Mouse (Mus musculus) kidney, adult 9 months (tissue): ENCODE measurements at regions not wholly inside any gene's neighbourhood (a gene's known extent, or its start where the extent isn't known, plus 50 kb on each side); places are given as distances from the start of the nearest gene placed in this dataset.
"Not testable (repeated sequence)": the region's sequence is repeated elsewhere in the genome, so short reads cannot be mapped to it uniquely, and the experiment has no call there.

Source experiments
- DNase-seq: peaks from one replicate; pipeline ENCODE4 v3.0.0; 2022

GRCm38 (mm10) chr14:53991390-53991789 lies 262.5 kb downstream of the Dad1 start:
- DNase-seq: no peak

GRCm38 (mm10) chr14:53980771-53981170 lies 273.1 kb downstream of the Dad1 start:
- no peak for DNase-seq

- not testable (repeated sequence) for DNase-seq
Observed at GRCm38 (mm10) chr14:53961426-53961825, 292.5 kb downstream of the Dad1 start.

- DNase-seq: no peak
Observed at GRCm38 (mm10) chr14:53960779-53961178, 293.1 kb downstream of the Dad1 start.

- DNase-seq: peak; percentile 49
Observed at GRCm38 (mm10) chr14:53935791-53936231, 318.1 kb downstream of the Dad1 start.

GRCm38 (mm10) chr14:53935336-53935735 lies 318.6 kb downstream of the Dad1 start:
- peak; percentile 46 for DNase-seq

GRCm38 (mm10) chr14:53910871-53911270 lies 343.0 kb downstream of the Dad1 start:
- DNase-seq: no peak

- DNase-seq: no peak
Observed at GRCm38 (mm10) chr14:53904578-53904977, 349.3 kb downstream of the Dad1 start.

- DNase-seq: no peak
Observed at GRCm38 (mm10) chr14:53901103-53901502, 352.8 kb downstream of the Dad1 start.

- DNase-seq: peak; percentile 1
Observed at GRCm38 (mm10) chr14:53881304-53881703, 372.6 kb downstream of the Dad1 start.

- DNase-seq: no peak
Observed at GRCm38 (mm10) chr14:53876581-53876980, 377.3 kb downstream of the Dad1 start.

- no peak for DNase-seq
Observed at GRCm38 (mm10) chr14:53875736-53876135, 378.2 kb downstream of the Dad1 start.

GRCm38 (mm10) chr14:53847049-53847448 lies 406.9 kb downstream of the Dad1 start:
- no peak for DNase-seq

GRCm38 (mm10) chr14:53845646-53846045 lies 408.3 kb downstream of the Dad1 start:
- no peak for DNase-seq

GRCm38 (mm10) chr14:53832553-53832952 lies 421.4 kb downstream of the Dad1 start:
- no peak for DNase-seq

- DNase-seq: no peak
Observed at GRCm38 (mm10) chr14:53831651-53832050, 422.3 kb downstream of the Dad1 start.

- no peak for DNase-seq
Observed at GRCm38 (mm10) chr14:53830717-53831116, 423.2 kb downstream of the Dad1 start.

- no peak for DNase-seq
Observed at GRCm38 (mm10) chr14:53826782-53827181, 427.1 kb downstream of the Dad1 start.

- peak; percentile 63 for DNase-seq
Observed at GRCm38 (mm10) chr14:53806231-53806630, 447.7 kb downstream of the Dad1 start.

- peak; percentile 59 for DNase-seq
Observed at GRCm38 (mm10) chr14:53803698-53804620, 449.9 kb downstream of the Dad1 start.

GRCm38 (mm10) chr14:53802547-53802946 lies 451.4 kb downstream of the Dad1 start:
- no peak for DNase-seq

- no peak for DNase-seq
Observed at GRCm38 (mm10) chr14:53800508-53801136, 453.3 kb downstream of the Dad1 start.

GRCm38 (mm10) chr14:53795160-53795559 lies 458.7 kb downstream of the Dad1 start:
- not testable (repeated sequence) for DNase-seq

- no peak for DNase-seq
Observed at GRCm38 (mm10) chr14:53794527-53794926, 459.4 kb downstream of the Dad1 start.
